Mouse (Mus musculus) kidney, adult 9 months (tissue): ENCODE data around the gene Dgkz.
A peak's percentile ranks its signal among the peaks of the same experiment; 100 is the strongest.

Source experiments
- DNase-seq: peaks from one replicate; pipeline ENCODE4 v3.0.0; 2022

Gene Dgkz

GRCm38 (mm10) chr2:91975581-91976541, at the start of gene Dgkz:
Dgkz (minus strand) TSS chr2:91975864.
- DNase-seq: no peak

GRCm38 (mm10) chr2:92025202-92025601, 49.5 kb upstream of the Dgkz start:
- no peak for DNase-seq

GRCm38 (mm10) chr2:92024274-92024672, 48.6 kb upstream of the Dgkz start, which contains the start of gene Creb3l1:
Creb3l1 (minus strand) TSS chr2:92024502.
- DNase-seq: peak; percentile 82

- peak; percentile 34 for DNase-seq
Measured at GRCm38 (mm10) chr2:92023362-92024273, 48.0 kb upstream of the Dgkz start.

- DNase-seq: no peak
Measured at GRCm38 (mm10) chr2:92020676-92021265, 45.1 kb upstream of the Dgkz start.

GRCm38 (mm10) chr2:92017440-92017839, 41.8 kb upstream of the Dgkz start:
- DNase-seq: no peak

GRCm38 (mm10) chr2:92016981-92017380, 41.3 kb upstream of the Dgkz start:
- peak; percentile 71 for DNase-seq

GRCm38 (mm10) chr2:92014891-92015290, 39.2 kb upstream of the Dgkz start:
- no peak for DNase-seq

- DNase-seq: no peak
Measured at GRCm38 (mm10) chr2:92014248-92014647, 38.6 kb upstream of the Dgkz start.

GRCm38 (mm10) chr2:92012768-92013445, 37.2 kb upstream of the Dgkz start:
- DNase-seq: peak; percentile 76

- DNase-seq: no peak
Measured at GRCm38 (mm10) chr2:92011424-92012353, 36.0 kb upstream of the Dgkz start.

- DNase-seq: no peak
Measured at GRCm38 (mm10) chr2:92008623-92009404, 33.1 kb upstream of the Dgkz start.

- DNase-seq: peak; percentile 99
Measured at GRCm38 (mm10) chr2:92007933-92008622, 32.4 kb upstream of the Dgkz start.

GRCm38 (mm10) chr2:92006983-92007921, 31.6 kb upstream of the Dgkz start:
- no peak for DNase-seq

- no peak for DNase-seq
Measured at GRCm38 (mm10) chr2:92006491-92006890, 30.8 kb upstream of the Dgkz start.

GRCm38 (mm10) chr2:92004617-92005016, 29.0 kb upstream of the Dgkz start:
- DNase-seq: no peak

- DNase-seq: no peak
Measured at GRCm38 (mm10) chr2:91997905-91998608, 22.4 kb upstream of the Dgkz start.

- DNase-seq: peak; percentile 81
Measured at GRCm38 (mm10) chr2:91996006-91996405, 20.3 kb upstream of the Dgkz start.
